Mouse (Mus musculus) embryo, embryonic 11.5 days (tissue): ENCODE results near the gene Pramel7.
"Not testable (repeated sequence)": the region's sequence is repeated elsewhere in the genome, so short reads cannot be mapped to it uniquely, and the experiment has no call there.

Experiments used
- DNase-seq: peaks from one replicate; pipeline ENCODE4 v3.0.0-alpha.2; 2012; ENCODE audit warnings: low read depth, low spot score

Gene Pramel7

DNA sequence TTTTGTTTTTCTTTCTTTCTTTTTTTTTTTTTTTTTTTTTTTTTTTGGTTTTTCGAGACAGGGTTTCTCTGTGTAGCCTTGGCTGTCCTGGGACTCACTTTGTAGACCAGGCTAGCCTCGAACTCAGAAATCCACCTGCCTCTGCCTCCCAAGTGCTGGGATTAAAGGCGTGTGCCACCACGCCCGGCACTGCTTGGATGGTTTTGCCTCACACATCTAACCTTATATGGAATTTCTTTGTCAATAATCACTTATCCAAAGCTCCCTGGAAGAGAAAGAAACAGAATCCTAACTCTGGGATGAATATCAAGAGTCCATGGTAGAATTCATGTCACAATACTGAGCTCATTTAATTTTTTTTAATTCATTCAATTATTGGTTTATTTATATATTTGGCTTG is at the start of gene Pramel7:
Pramel7 (minus strand) TSS at position 101 of the 400 bp plus-strand sequence.
- DNase-seq: not testable (repeated sequence)

DNA sequence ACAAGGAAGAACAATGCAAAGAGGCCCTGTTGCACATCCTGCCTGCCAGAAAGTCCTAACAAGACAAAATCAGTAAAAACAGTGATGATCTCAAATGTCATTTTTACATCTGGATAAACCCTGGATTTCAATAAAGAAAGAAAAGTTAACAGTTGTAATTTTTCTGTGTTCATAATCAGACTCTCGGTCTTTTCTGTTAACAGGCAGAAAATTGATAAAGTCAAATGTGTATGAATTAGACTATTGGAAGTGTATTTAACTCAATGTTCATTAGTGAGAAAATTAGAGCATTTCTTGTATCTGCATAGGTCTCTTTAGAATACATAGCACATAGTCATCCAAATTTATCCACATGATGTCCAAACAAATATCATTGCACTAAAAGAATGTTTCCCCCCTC is 48.5 kb upstream of the Pramel7 start, which contains the start of gene Olfr1128:
Olfr1128 (minus strand) TSS at position 101 of the 400 bp plus-strand sequence.
- DNase-seq: no peak

DNA sequence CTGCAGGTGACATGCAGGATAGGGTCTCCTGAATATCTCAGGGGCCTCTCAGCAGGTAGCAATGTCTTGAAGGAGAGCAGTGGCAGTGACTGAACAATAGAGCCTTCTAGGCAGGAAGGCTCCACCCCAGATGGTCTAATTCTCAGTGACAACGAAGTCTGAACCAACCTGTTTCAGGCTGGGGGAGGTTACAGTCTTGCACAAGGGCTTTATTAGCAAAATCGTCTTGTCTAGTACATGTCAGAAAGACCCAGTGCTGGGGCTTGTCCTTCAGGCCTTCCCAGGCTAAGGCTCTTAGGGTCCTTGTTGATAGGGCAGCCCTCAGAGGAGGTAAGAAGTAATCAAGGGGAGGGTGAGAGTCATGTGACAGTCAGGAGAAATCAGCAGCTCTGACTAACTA is 37.9 kb upstream of the Pramel7 start:
- no peak for DNase-seq

- no peak for DNase-seq
These were observed 34.6 kb upstream of the Pramel7 start, which contains the start of gene Olfr153 for GRCm38 (mm10) chr2:87531496-87531895. Olfr153 (plus strand) TSS chr2:87531796.

- DNase-seq: not testable (repeated sequence)
These were observed 29.2 kb upstream of the Pramel7 start for GRCm38 (mm10) chr2:87525899-87526616.

- DNase-seq: no peak
These were observed 23.8 kb upstream of the Pramel7 start for GRCm38 (mm10) chr2:87520651-87521050.

DNA sequence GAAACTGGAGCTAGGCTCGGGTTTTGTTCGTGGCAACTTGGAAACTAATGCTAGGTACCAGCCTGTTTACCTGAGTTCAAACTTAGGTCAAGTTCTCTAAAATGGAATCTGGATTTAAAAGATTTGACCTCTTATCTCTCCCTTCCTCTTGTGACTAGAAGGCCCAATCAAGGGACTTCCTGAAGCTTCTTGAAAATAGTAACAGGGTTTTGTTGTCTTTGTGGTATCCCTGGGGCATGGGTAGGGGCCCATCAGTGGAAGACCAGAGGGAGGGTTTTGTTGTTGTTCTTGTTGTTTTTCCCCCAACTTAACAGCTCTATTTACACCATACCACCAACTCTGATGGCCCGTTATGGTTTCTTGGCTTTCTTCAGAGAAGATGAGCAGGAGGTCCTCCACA is 19.7 kb upstream of the Pramel7 start:
- DNase-seq: no peak

GRCm38 (mm10) chr2:87515457-87516060 is 18.7 kb upstream of the Pramel7 start:
- no peak for DNase-seq

GRCm38 (mm10) chr2:87515046-87515445 is 18.2 kb upstream of the Pramel7 start:
- DNase-seq: no peak

- no peak for DNase-seq
These were observed 9.4 kb upstream of the Pramel7 start, which contains the start of gene Pramel6 for GRCm38 (mm10) chr2:87506265-87506664. Pramel6 (plus strand) TSS chr2:87506565.

DNA sequence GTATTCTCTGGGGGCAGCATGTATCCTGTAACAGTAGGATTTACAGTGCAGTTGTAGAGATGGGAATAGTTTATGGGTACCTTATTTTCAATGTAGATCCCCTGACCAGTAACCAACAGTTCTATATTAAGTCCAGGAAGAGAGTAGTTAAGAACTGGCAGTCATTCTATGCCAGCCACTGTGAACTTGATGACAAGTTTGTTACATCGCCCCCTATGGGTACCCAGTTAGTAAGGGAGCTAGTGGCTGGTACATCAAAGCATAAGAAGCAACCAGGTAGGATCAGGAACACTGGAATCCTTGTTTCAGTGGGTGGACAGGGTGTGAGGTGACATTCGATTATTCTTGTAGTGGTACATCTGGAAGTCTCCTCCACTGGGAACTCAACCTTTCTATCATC is 14.6 kb downstream of the Pramel7 start:
- no peak for DNase-seq

GRCm38 (mm10) chr2:87481158-87481557 is 15.7 kb downstream of the Pramel7 start:
- no peak for DNase-seq

- DNase-seq: no peak
These were observed 16.7 kb downstream of the Pramel7 start for GRCm38 (mm10) chr2:87480207-87480606.

DNA sequence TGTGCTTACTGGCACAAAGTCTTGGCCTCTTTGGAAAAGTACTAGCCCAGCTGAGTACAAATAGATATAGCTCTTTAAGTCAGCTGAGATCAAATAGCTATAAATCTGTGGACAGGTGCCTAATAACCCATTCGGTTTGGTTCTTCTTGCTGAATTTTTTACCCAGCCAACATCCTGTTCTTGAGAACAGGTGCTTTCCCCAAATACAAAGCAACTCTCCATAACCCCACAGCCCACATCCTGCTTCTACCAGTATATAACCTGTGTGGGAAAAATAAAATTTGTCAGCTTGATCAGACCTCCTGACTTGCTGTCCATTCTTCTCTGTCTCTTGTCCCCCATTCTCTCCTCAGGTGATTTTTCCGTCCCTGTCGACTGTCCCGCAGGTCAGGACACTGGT is 35.1 kb downstream of the Pramel7 start:
- no peak for DNase-seq

GRCm38 (mm10) chr2:87453662-87454061 is 43.2 kb downstream of the Pramel7 start, which contains the start of gene Olfr1126:
Olfr1126 (plus strand) TSS chr2:87453962.
- no peak for DNase-seq
